Mouse (Mus musculus) cerebellum, postnatal 14 days (tissue): ENCODE results near the gene Traf1.

Source experiments
- DNase-seq, 2 experiments: peaks; one replicate each; pipeline ENCODE4 v3.0.0; 2021; ENCODE audit warnings: mixed read lengths in 2 of 2

Gene Traf1

DNA sequence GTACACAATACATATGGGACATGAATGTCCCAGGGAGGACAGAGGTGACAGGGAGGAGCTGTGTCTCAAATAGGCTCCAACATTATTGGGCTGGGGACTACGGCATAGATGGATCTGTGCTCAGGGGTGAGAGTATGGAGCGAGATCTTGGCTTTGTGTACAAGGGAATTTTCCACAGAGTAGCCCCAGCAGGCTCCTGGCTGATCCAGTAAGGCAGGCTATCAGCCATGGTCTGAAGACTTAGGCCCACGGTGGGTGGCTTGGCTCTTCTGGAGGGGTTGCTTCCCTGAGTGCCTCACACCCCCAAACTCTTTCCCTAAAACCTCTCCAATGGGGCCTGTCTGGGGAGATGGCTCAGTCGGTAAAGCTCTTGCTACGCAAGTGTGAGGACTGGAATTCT lies 21.3 kb downstream of the Traf1 start:
- peak; percentile 64 to 71 for DNase-seq

DNA sequence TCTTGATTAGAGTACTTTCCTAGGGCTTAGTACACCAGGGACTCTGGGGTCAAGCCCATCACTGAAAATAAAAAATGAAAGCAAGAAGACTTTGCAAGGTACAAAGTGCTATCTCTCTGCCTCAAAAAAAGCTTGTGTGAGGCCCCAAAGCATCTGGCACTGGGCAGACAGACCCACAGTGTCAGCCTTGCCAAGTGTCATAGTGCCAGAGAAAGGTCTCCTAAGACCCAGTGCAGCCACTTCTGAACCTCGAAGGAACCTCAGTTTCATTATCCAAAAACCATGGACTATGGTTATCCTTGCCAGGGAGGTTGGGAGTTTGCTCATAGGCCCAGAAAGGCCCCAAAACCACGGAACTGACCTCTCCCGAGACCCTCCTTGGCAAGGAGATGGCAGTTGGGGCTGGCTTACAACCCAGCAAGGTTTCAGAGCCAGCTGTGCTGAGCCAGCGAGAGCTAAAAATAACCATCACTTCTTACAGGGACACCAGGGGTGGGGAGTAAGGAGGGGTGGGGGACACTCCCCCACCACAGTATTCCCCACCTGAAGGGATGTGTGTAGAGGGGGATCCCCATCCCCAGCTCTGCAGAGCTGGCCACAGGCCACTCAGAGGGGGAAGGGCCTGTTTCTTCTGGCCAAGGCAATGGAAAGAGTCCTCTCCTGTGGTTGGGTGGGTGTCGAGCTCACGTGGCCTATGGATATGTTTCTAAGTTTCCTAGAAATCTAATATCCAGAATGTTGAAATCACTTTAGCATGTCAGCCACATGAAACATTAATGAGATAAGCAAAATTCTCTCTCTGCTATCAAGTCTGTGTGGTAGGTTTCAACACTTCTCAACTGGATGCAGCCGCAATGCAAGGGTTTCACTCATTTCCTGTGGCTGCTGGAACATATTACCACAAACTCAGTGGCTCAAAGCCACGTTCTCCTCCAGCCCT lies 23.0 kb downstream of the Traf1 start:
- DNase-seq: peak in 1 of 2 experiments; percentile 36

DNA sequence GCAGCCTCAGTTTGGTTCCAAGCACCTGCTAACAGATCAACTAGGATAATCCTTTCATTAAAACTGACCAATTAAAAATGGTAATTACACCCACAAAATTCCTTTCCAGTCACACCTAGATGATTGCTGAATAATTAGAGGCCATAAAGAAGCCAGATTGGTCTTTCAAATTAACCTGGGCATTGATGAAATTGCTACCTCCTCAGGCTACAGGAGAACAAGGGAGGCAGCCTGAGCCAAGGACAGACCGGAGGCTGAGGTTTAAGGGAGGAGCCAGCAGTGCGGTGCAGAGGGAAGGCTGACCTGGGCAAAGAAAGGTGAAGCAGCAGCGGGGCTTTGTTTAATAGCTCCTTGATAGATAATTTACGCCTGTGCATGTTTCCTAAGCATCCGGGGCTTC lies 24.1 kb downstream of the Traf1 start:
- no peak for DNase-seq

DNA sequence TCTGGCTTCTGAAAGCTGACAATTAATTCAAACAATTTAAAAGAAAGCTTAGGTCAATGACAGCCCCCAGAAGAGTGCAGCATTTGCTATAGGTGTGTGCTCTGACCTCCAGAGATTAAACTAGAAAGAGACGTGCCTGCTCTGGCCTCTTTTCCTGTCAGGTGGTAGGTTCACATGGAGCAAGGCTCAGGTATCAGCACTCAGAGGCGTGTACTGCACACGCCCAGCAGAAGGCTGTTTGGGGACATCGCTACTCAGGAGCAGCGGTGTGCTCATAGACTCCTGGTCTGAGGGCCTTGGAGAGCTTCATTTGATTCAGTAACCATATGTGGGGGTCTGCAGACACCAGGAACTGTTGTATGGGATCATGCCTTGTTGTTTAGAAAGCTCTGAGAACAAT lies 34.3 kb downstream of the Traf1 start:
- no peak for DNase-seq

DNA sequence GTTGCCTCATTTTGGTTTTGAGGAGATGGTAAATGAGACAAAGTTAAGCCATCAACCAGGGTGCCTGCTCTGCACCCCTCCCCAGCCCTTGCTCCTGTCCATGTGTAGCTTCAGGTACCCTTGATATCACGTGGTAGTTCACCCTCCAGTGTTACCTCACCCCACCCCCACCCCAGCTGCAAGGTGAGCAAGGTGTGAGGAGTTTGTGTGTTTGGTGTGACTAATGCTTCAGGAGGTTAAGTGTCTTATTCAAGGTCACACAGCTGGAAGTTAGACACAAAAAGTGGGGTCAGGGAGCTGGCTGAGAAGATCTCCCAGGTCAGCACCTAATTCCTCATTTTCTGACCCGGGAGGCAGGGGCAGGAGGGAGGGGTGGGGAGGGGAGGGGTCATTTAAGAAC lies 38.8 kb downstream of the Traf1 start:
- DNase-seq: no peak

DNA sequence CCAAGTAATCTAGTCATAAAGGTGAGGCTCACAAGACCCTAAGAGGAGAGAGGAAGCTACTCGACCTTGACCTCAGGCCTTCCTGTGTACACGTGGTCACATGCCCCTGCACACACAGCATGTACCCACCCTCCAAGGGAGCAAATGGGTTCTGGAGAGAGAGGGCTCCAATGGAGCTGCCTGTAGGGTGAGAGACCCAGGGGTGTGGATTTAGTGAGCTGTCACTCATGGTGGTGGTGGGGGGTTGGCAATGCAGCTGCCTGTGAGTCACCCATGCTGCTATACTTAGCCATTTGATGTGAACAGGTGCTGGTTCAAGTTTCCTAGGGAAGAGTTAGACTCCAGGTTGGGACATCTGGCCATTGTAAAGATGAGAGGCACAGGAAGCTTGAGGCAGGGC lies 41.4 kb downstream of the Traf1 start:
- no peak for DNase-seq

DNA sequence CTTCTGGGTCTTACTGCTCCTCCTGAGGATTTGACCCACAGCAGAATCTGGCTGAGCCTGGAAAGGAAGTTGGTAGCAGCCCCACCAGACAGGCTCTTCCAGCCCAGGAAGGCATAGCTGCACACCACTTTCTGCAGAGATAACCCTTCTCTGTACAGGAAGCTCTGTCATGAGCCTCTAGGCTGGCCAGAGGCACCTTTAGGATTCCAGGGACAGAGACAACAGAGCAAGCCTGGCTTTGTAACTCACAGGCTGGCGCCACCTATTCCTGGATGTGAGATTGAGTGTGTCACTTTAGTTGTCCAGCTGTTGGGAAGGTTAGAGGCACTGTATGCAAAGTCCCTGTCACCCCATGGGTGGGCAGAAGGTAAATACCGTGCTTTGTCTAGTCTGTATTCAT lies 46.5 kb downstream of the Traf1 start:
- DNase-seq: no peak

DNA sequence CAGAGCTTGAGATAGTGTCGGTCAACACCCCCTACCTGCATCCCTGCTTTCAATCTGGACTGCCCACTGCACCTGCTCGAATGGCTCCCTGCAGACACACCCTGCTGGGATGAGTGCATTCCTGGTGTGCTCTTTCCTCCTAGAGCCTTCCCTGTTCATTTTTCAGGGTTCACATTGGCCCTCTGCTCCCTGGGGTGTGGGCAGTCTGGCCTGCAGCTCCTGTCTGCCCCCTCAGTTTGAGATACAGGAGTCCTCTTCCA lies 46.8 kb downstream of the Traf1 start:
- no peak for DNase-seq

DNA sequence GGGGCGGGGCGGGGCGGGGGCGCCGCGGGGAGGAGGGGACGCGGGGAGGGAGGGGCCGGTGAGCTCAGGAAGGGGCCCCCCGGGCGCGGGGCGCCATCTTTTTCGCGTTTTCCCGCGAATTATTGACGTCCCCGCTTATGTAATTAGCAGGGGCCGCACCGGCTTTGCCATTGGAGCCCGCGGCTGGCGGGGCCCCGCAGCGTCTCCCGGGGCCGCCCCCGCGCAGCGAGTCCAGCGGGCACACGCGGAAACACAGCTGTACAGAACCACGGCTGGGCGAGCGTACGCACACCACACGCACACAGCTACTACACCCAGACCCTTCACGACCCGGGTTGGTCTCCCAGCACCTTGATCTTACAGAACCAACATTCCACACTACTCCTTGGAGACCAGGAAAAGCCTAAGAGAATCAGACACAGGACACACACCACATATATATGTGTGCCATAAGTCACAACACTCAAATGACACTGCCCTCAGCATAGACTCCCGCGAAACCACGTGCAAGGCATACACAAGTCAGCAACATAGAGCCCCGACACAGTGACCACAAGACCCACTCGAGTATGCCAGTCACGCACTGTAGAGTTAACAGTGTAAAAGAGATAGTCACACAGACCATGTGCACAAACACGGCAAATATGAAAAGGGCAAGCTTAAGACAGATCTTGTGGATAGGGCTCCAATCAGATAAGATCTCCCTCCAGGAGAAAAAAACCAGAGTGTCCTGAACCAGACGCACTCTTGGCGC lies 47.3 kb downstream of the Traf1 start:
- DNase-seq: peak in 1 of 2 experiments; percentile 19

DNA sequence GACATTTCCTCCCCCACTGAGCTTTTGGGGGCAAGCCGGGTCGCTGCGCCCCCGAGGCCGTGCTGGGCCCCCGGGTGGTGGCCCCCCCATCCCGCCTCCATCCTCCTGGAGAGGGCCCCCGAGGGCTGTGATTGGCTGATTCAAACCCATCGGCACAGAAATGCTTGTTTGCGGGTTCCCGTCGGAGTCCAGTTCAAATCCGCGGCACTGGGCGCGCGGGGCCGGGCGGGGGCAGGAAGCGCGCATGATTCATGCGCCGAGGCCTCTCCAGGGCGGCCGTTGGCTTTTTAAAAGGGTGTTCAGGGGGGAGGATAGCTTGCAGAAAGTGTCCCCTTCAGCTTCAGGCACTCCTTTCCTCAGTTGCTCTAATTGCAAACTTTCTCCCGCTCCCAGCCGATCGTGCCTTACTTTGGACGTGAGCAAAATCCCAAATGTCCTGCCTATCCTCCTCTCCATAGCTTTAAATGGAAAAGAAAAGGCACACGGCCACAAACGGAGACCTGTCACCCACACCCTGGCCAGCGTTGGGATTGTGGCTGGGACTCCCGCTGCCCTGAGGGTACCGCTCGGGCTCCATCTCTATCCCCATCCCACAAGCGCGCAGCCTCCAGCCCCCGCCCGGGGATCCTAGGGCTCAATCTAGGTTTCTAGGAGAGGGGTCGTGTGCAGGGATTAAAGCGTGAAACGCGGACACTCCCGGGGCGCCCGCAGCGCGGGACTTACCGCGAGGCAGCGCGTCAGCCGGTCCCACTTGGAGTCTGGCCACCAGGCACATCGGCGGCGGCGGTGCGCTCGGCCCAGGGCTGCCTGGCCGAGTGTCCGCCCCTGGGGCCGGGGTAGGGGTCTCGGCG lies 48.1 kb downstream of the Traf1 start, which contains the start of gene Phf19:
Gene Phf19, minus strand, starts transcription at position 809 of the 851 bp plus-strand sequence.
- DNase-seq: peak in 1 of 2 experiments; percentile 40

DNA sequence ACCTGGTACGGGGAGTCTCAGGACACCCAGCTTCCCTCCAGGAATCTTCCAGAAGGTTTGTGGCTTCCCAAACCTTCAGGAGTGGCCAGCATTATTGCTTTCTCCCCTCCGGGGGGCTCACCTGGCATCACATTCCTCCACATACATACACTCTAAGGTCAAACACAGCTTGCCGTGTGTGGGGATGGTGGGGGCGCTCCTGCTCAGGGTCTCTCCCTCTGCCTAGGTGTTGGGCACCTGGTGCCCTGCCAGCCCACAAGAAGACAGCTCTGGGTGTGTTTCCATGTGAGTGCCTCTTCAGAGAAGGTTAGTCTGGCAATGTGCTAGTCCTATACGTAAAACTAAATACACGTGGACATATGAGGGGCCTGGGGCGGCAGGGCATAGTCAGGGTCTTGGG lies 49.0 kb downstream of the Traf1 start:
- DNase-seq: no peak

DNA sequence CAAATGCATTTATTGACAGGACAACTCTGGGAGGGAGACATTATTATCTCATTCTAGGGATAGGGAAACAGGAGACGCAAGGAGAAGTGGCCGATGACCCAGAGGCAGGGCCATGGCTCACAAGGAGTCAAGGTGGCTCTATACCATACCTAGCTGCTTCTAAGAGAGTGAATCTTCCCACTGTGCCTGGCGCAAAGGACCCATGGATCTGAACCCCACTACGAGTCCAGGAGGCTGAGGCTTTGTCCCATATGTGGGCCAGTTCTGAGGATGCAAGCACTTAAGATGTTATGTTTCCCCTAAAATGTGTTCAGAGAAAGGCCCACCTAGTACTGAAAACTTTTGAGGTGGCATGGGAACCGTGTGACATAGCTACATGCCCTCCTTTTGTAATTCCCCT lies 49.7 kb downstream of the Traf1 start:
- DNase-seq: no peak

DNA sequence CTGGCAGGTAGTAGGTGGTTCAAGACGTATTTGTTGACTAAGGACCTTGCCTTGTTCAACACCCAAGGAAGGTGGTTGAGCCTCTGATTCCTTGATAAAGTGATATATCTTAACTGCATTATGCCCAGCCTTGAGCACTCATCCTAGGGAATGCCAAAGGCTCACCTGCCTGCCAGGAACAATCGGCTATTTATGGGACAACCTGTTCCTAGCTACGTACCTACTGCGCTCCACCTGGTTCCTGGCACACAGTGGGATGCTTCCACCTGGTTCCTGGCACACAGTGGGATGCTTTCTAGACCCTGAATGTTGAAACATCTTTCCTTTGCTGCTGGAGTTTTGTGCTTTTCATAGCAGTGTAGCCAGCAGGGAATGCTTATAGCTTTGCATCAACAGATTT lies 51.9 kb downstream of the Traf1 start:
- no peak for DNase-seq

DNA sequence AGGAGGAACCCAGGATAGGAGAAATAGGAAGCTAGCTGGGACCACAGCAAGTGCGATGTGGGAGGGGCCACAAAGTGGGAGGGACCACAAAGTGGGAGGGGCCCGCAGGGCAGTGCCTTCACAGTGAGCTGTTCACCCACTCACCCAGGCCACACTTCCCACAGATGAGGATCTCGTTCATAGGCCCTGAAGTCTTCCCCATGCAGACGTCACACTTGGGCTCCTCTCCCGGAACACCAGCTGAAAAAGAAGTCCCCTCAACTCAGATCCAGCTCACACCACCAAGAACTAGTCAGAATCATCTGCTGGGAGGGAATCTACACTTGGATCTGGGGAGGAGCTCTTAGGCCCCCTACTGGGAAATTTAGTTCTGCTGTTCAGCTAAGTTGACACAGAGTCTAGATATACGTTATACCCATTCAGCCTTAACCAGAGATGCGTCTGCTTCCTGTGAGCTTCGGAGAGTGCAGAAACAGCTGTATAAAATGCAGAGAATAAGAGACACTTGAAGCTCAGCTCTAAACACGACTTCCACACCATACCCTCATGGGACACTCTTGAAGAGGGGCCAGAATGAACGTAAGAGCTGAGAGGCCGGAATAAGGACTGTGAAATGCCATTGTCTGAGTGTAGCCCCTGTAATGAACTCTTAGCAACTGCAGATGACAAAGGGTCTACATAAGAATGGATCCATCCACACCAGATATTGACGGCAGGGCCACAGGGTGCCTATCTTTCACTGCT lies 54.5 kb downstream of the Traf1 start:
- peak in 1 of 2 experiments; percentile 29 for DNase-seq

DNA sequence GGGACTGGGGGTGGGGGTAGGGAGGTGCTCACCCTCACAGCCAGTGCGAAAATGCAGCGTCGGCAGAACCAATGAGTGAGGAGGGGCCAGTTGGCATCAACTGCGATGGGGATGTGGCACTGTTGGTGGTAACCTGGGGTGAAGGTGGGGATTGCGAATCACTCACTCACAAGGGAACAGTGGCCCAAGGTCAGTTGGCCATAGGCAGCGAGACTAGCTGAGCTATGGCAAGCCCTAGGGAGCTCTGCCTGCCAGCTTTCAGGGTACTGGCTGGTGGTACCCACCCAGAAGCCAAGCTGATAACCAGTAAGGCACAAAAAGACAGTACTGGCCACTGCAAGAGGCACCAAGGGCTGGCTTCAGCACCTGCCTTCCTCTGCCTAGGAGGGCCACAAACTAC lies 55.1 kb downstream of the Traf1 start:
- peak in 1 of 2 experiments; percentile 29 for DNase-seq

DNA sequence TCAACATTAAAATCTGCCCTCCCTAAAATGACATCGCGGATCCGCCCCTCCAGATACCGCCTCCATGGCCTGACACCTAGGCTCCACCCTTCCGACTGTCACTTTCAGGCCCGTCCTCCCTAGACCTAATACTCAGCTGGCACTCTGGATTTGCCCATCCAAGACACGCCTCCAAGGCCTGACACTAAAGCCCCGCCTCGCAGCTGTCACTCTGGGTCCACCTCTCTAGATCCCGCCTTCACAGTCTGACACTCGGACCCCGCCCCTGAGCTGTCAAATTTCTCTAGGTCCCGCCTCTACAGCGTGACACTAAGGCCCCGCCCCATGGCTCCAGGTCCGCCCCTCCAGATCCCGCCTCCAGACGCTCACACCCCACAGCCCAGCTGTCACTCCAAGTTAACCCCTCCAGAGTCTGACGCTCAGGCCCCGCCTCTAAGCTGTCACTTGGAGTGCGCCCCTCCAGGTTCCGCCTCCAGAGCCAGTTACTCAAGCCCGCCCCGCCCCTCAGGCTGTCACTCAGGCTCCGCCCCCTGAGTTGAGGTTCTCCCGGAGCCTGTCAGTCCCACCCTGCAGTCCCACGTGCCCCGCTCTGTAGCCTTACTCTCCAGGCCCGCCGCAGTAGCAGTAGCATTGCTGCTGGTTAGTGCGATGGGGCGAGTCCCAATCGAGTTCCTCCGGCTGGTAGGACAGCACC lies 56.6 kb downstream of the Traf1 start:
- peak; percentile 97 to 99 for DNase-seq

DNA sequence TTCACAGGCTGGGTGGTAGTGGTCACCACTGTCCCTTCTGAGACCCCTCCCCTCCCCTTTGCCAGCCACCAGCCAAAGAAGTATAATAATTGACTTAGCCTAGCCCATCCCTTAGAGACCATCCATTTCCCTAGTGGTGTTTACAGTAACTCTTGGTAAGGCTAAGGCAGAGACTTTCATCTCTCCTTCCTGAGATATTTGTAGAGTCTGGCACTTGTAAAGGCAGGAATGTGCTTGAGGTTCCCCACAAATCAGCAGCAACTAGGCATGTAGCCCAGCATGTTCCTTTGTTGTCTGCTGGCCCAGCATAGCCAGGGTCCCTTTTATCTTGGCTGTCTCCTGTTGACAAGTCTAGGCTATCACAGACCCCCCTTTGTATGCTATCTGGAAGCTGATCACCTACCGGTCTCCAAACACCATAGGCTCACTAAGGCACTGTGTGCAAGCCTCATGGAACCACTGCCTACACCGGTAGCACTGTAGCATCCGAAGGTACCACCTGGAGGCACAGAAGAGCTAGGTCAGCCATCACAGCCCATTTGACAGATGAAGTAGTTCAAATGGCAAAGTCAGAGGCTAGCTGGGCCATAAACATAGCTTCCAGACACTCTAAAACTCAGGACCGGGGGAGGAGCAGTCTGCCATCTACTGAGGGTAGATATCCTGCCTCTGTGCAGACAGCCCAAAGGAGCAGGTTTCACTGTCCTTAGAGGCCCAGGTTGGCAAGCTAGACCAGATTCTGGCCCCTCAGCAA lies 57.7 kb downstream of the Traf1 start:
- DNase-seq: peak; percentile 32 to 37

DNA sequence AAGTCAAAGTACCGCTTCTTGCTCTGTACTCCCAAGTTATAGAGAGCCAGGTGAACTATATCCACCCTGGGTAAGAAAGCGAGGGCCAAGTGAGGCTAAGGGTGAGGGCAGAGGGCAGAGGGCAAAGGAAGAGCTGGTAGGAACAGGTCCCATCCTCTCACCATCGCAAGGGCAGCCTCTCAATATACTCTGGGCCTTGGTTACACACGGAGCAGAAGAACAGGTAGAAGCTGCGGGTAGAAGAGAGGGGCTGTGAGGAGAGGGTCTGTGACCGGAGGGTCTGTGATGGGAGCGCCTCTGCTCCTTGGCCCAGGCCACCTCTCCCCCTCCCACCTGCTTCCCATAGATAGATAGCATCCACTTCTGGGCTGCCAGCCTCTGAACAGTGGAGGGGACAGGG lies 58.4 kb downstream of the Traf1 start:
- DNase-seq: no peak

DNA sequence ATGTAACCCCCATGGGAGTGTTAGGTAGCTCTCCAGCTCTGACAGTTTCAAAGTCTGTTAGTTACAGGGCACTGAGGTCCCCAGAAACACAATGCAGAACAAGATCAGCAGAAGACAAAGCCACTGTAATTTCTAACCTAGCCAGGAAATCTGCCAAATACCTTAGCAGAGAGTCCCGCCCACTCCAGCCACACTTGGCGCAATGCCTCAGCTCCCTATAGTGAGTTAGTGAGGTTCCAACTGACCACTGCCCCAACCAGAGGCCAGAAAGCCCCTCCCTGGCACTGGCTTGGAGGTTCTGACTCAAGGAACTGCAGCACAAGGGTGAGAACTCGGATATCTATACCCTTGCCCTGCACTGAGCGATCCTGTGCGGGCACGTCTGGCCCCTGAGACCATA lies 58.8 kb downstream of the Traf1 start:
- DNase-seq: peak in 1 of 2 experiments; percentile 37

DNA sequence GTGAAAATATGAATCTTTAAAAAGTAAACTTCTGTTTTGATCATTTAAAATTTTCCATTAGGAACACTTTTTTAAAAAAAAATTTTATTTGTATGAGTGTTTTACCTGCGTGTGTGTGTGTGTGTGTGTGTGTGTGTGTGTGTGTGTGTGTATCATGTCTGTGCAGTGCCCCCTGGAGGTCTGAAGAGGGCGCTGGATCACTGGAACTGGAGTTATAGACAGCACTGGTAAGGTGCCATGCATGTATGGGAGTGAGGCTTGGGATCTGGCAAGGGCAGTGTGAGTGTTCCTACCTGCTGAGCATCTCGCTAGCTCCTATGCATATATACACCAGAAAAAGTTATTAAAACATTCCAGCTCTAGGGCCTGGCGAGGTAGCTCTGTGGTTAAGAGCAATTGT lies 59.8 kb downstream of the Traf1 start:
- DNase-seq: peak in 1 of 2 experiments; percentile 33

DNA sequence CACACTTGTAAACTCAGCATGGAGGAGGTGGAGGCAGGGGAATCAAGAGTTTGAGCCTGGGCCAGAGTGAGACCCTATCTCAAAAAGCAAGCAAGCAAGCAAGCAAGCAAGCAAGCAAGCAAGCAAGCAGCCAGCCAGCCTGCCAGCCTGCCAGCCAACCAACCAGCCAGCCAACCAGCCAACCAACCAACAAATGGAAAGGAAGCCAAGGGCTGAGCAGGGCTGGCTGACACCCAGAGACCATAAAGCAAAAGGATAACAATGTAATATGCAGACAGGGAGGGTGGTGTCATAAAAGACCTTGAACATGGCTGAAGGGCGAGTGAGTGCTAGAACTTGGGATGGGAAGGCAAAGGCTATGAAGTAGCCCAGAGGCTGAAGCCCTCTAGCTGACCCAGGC lies 61.2 kb downstream of the Traf1 start:
- DNase-seq: peak; percentile 69 to 81
